Mouse (Mus musculus): Measurements from ENCODE around the gene Clns1a. TPM values are rescaled to one million over a fixed set of nuclear protein-coding genes. Genes with fewer than 3 reads are reported as not detected.
A peak's percentile ranks its signal among the peaks of the same experiment; 100 is the strongest.

Gene Clns1a
- polyA plus RNA-seq, 1 experiment from 2014 or later, result 299 TPM

GRCm38 (mm10) chr7:97733606-97734005, 37.2 kb downstream of the Clns1a start:
- H3K4me1 ChIP-seq, result peaks cover 69% of the 10 kb centered on the region

GRCm38 (mm10) chr7:97735021-97735420, 38.6 kb downstream of the Clns1a start:
- WGBS, result 89% methylated on average over 8 of the region's 8 CpGs
- peaks cover 62% of the 10 kb centered on the region for H3K4me1 ChIP-seq
- DNase-seq (ENCODE audit: low spot score), result no peak
- H3K4me3 ChIP-seq, result no peak overlapping the region
- H3K27me3 ChIP-seq (ENCODE audit: low read depth, poor library complexity, severe bottlenecking), result peaks cover 20% of the 10 kb centered on the region
- no peaks in the 10 kb centered on the region for H3K36me3 ChIP-seq
- H3K9me3 ChIP-seq (replicated peaks), result no peaks in the 10 kb centered on the region
- no peak overlapping the region for H3K27ac ChIP-seq (replicated peaks)

More at GRCm38 (mm10) chr7:97733606-97734005, 37.2 kb downstream of the Clns1a start:
- Histone ChIP-seq H3K27ac (replicated peaks) (no peak overlapping the region), H3K4me3 (no peak overlapping the region), H3K36me3 (no peaks in the 10 kb centered on the region), H3K27me3 (ENCODE audit: low read depth, poor library complexity, severe bottlenecking) (peaks cover 10% of the 10 kb centered on the region), H3K9me3 (replicated peaks) (no peaks in the 10 kb centered on the region)
- DNase-seq (ENCODE audit: low spot score), result no peak
- WGBS, result 86% methylated on average over 5 of the region's 5 CpGs

DNA sequence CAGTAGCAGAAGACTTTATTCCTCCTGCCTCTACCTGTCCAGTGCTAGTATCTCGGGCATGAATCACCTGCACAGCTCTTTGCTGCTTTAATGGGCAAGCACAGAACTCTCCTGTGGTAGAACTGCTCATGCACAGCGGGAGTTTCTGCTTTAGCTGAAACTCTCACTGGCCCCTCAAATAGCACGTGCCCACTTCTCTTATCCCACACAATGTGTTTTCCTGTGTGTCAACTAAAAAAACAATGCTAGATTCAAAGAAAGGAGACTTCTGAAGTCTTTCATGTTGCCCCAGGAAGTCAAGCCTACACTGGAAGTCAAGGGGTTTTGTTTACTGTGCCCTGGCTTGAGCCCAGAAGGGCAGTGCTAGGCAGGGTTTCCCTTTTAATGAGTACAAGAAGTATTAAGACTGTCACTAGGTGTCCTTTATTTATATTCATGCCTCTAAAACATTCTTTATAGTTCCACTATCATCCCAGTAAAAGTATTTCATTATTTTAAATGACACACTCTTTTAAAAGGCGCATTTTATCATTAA, 39.5 kb downstream of the Clns1a start:
- H3K36me3 ChIP-seq, result no peaks in the 10 kb centered on the region
- H3K27ac ChIP-seq (replicated peaks), result no peak overlapping the region
- 33% methylated on average over 4 of the region's 4 CpGs for WGBS
- H3K4me3 ChIP-seq, result no peak overlapping the region
- H3K27me3 ChIP-seq (ENCODE audit: low read depth, poor library complexity, severe bottlenecking), result peaks cover 20% of the 10 kb centered on the region
- no peak for DNase-seq (ENCODE audit: low spot score)
- no peaks in the 10 kb centered on the region for H3K9me3 ChIP-seq (replicated peaks)
- H3K4me1 ChIP-seq, result peaks cover 61% of the 10 kb centered on the region

GRCm38 (mm10) chr7:97737256-97737637, 40.8 kb downstream of the Clns1a start:
- peaks cover 22% of the 10 kb centered on the region for H3K27me3 ChIP-seq (ENCODE audit: low read depth, poor library complexity, severe bottlenecking)
- H3K9me3 ChIP-seq (replicated peaks), result no peaks in the 10 kb centered on the region
- DNase-seq (ENCODE audit: low spot score), result no peak
- WGBS, result 6% methylated on average over 12 of the region's 12 CpGs
- peak overlapping the region; percentile 73 for H3K4me3 ChIP-seq
- H3K4me1 ChIP-seq, result peaks cover 63% of the 10 kb centered on the region
- H3K36me3 ChIP-seq, result no peaks in the 10 kb centered on the region
- H3K27ac ChIP-seq (replicated peaks), result peak overlapping the region; percentile 83

GRCm38 (mm10) chr7:97737638-97738456, 41.4 kb downstream of the Clns1a start, which contains the start of gene Aqp11:
Aqp11 (minus strand) TSS chr7:97738289.
- Histone ChIP-seq H3K36me3 (no peaks in the 10 kb centered on the region), H3K27ac (replicated peaks) (peak within 1 kb of the TSS; percentile 83), H3K9me3 (replicated peaks) (no peaks in the 10 kb centered on the region), H3K27me3 (ENCODE audit: low read depth, poor library complexity, severe bottlenecking) (peaks cover 28% of the 10 kb centered on the region), H3K4me1 (peaks cover 63% of the 10 kb centered on the region), H3K4me3 (peak within 1 kb of the TSS; percentile 73)
- whole genome bisulfite sequencing, result under 1% methylated on average over 60 of the region's 64 CpGs
- peak; percentile 88 for DNase-seq (ENCODE audit: low spot score)

GRCm38 (mm10) chr7:97740948-97741347, 44.5 kb downstream of the Clns1a start:
- 50% methylated on average over 10 of the region's 10 CpGs for WGBS
- no peaks in the 10 kb centered on the region for H3K36me3 ChIP-seq
- H3K27me3 ChIP-seq (ENCODE audit: low read depth, poor library complexity, severe bottlenecking), result peaks cover 34% of the 10 kb centered on the region
- peak; percentile 27 for DNase-seq (ENCODE audit: low spot score)
- no peak overlapping the region for H3K4me3 ChIP-seq
- no peak overlapping the region for H3K27ac ChIP-seq (replicated peaks)
- no peaks in the 10 kb centered on the region for H3K9me3 ChIP-seq (replicated peaks)
- peaks cover 52% of the 10 kb centered on the region for H3K4me1 ChIP-seq

- H3K27ac ChIP-seq (replicated peaks), result peak overlapping the region; percentile 33; the same call in 1 of the 2 replicates
- H3K36me3 ChIP-seq, result no peaks in the 10 kb centered on the region
- H3K9me3 ChIP-seq (replicated peaks), result no peaks in the 10 kb centered on the region
- 21% methylated on average over 1 of the region's 1 CpGs for WGBS
- no peak for DNase-seq (ENCODE audit: low spot score)
- H3K4me1 ChIP-seq, result peaks cover 44% of the 10 kb centered on the region
- H3K27me3 ChIP-seq (ENCODE audit: low read depth, poor library complexity, severe bottlenecking), result peaks cover 29% of the 10 kb centered on the region
- H3K4me3 ChIP-seq, result no peak overlapping the region
These were observed 45.4 kb downstream of the Clns1a start for GRCm38 (mm10) chr7:97741756-97742291.

DNA sequence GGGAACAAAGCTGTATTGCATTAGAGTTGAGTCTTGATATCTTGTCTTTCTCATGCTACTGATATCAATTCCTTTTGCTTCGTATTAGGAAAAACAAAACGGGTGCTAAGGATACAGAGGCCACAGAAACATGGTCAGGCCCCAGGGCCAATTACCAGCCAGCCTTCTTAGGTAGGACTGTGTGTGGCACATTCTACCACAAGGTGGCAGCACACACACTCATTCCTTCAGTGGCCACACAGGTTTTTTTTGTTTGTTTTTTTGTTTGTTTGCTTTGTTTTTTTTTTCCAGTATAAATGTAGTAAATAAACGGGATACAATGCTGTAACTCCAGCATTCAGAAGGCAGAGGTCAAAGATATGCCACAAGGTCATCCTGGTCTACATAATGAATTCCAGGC, 48.9 kb downstream of the Clns1a start:
- H3K27ac ChIP-seq (replicated peaks), result no peak overlapping the region
- no peak overlapping the region for H3K4me3 ChIP-seq
- H3K4me1 ChIP-seq, result peaks cover 42% of the 10 kb centered on the region
- peak; percentile 57 for DNase-seq (ENCODE audit: low spot score)
- peaks cover 14% of the 10 kb centered on the region for H3K27me3 ChIP-seq (ENCODE audit: low read depth, poor library complexity, severe bottlenecking)
- H3K9me3 ChIP-seq (replicated peaks), result no peaks in the 10 kb centered on the region
- no peaks in the 10 kb centered on the region for H3K36me3 ChIP-seq
- WGBS, result 27% methylated on average over 3 of the region's 3 CpGs

DNA sequence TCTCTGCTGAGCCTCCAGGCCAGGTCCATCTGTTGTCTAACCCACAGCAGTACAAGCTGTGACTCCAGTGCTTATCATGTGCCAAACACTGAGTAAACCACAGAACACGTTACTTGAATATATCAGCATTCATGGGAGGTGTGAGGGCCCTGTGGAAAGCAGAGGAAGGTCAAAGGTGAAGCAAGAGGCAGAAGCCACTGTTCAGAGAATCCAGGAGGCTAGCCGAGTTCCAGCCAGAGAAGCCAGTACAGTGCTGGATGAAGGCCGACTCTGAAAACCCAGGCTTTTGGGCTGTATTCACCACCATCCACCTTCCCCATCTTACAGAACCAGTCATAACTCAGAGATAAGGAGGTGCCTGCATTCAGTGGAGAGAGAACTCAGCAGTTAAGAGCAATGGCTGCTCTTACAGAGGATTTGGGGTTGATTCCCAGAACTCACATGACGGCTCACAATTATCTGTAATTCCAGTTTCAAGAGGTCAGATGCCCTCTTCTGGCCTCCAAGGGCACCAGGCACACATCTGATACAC, 50.8 kb downstream of the Clns1a start:
- H3K4me1 ChIP-seq, result peaks cover 25% of the 10 kb centered on the region
- no peaks in the 10 kb centered on the region for H3K9me3 ChIP-seq (replicated peaks)
- H3K27ac ChIP-seq (replicated peaks), result no peak overlapping the region
- H3K36me3 ChIP-seq, result no peaks in the 10 kb centered on the region
- DNase-seq (ENCODE audit: low spot score), result no peak
- peaks cover 12% of the 10 kb centered on the region for H3K27me3 ChIP-seq (ENCODE audit: low read depth, poor library complexity, severe bottlenecking)
- WGBS, result 79% methylated on average over 4 of the region's 4 CpGs
- H3K4me3 ChIP-seq, result no peak overlapping the region

GRCm38 (mm10) chr7:97747787-97748497, 51.5 kb downstream of the Clns1a start:
- Histone ChIP-seq H3K9me3 (replicated peaks) (no peaks in the 10 kb centered on the region), H3K27me3 (ENCODE audit: low read depth, poor library complexity, severe bottlenecking) (peaks cover 5% of the 10 kb centered on the region; the same call in 1 of the 2 replicates), H3K27ac (replicated peaks) (peak overlapping the region; percentile 77), H3K4me3 (no peak overlapping the region), H3K4me1 (peaks cover 25% of the 10 kb centered on the region), H3K36me3 (no peaks in the 10 kb centered on the region)
- WGBS, result 26% methylated on average over 28 of the region's 28 CpGs
- DNase-seq (ENCODE audit: low spot score), result peak; percentile 82

GRCm38 (mm10) chr7:97748527-97749206, 52.2 kb downstream of the Clns1a start:
- H3K4me1 ChIP-seq, result peaks cover 25% of the 10 kb centered on the region
- no peaks in the 10 kb centered on the region for H3K9me3 ChIP-seq (replicated peaks)
- peak overlapping the region; percentile 77 for H3K27ac ChIP-seq (replicated peaks)
- H3K27me3 ChIP-seq (ENCODE audit: low read depth, poor library complexity, severe bottlenecking), result 0 out of 2 replicates have a peak, but pooled peaks cover 5% of the 10 kb centered on the region
- peak; percentile 30 for DNase-seq (ENCODE audit: low spot score)
- no peaks in the 10 kb centered on the region for H3K36me3 ChIP-seq
- WGBS, result 61% methylated on average over 10 of the region's 10 CpGs
- H3K4me3 ChIP-seq, result peak overlapping the region; percentile 36
